Mouse (Mus musculus) pancreas, adult 10 weeks (tissue): ENCODE data around the gene Ccdc7a. TPM values are rescaled to one million over a fixed set of nuclear protein-coding genes. Genes with fewer than 3 reads are reported as not detected.

Experiments
- polyA plus RNA-seq: library from polyadenylated mRNA; stranded (reverse); fragments of 350-450 nt; fragmentation: Illumina TruSeq; extraction: RNeasy Lipid Tissue Mini Kit (QIAGEN cat#74804); gene quantifications from one replicate; pipeline ENCODE4 v1.2.3, GENCODE M21; 2015; ENCODE audit warnings: low read depth, low replicate concordance; ENCODE audit not compliant: insufficient read depth

The Ccdc7a gene
- not detected for polyA plus RNA-seq

DNA sequence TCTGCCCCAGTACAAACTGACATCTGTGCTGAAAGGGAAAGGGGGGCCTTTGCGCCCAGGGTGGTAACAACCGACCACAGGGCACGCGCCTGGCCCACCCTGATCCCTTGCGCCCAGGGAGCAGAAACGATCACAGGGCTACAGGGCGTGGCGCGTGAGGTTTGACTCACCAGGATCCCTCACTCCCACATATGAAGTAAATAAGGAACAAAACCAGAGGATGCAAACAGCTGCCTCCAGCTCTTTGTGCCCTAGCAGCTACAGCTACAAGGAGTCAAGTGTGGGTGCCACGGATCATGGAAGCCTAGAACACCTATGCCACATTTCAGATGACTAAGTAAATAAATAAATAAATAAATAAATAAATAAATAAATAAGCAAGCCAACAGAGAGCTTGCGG is at the start of gene Ccdc7a:
Gene Ccdc7a, minus strand, starts transcription at position 101 of the 400 bp plus-strand sequence.

GRCm38 (mm10) chr8:129066834-129067233 is 1.5 kb upstream of the Ccdc7a start, which contains the start of gene Ccdc7b:
Gene Ccdc7b (plus strand): TSS chr8:129067134.

GRCm38 (mm10) chr8:128798594-128798993 is 266.7 kb downstream of the Ccdc7a start, which contains the start of gene Gm3952:
Gene Gm3952 (minus strand): TSS chr8:128798694.

GRCm38 (mm10) chr8:128685507-128686428 is 379.5 kb downstream of the Ccdc7a start, which contains the start of gene Itgb1:
Gene Itgb1 (plus strand): TSS chr8:128685654.

Other genes starting within 250 kb of the Ccdc7a start
- gene Ccdc7b, start 1.6 kb upstream of the Ccdc7a start, polyA plus RNA-seq, result not detected
- gene Gm10999, start 66.1 kb upstream of the Ccdc7a start, polyA plus RNA-seq, result not detected
- gene 2610044O15Rik8, start 168.9 kb upstream of the Ccdc7a start, polyA plus RNA-seq, result 3.0 TPM